Mouse (Mus musculus) B cell, adult 62 days (primary cell): ENCODE results near the gene Abcg5. TPM values are rescaled to one million over a fixed set of nuclear protein-coding genes. Genes with fewer than 3 reads are reported as not detected.

Experiments
- total RNA-seq: library from RNA; stranded (reverse); gene quantifications from 4 replicates; pipeline ENCODE4 v1.2.4, GENCODE M21; 2023

The Abcg5 gene
- total RNA-seq: not detected in 4 replicates

GRCm38 (mm10) chr17:84682734-84683717 is at the start of gene Abcg5:
TSS of gene Abcg5 (minus strand) at chr17:84683011.

GRCm38 (mm10) chr17:84675951-84676366 is 6.9 kb downstream of the Abcg5 start, which contains the start of gene Abcg8:
TSS of gene Abcg8 (plus strand) at chr17:84676302.

DNA sequence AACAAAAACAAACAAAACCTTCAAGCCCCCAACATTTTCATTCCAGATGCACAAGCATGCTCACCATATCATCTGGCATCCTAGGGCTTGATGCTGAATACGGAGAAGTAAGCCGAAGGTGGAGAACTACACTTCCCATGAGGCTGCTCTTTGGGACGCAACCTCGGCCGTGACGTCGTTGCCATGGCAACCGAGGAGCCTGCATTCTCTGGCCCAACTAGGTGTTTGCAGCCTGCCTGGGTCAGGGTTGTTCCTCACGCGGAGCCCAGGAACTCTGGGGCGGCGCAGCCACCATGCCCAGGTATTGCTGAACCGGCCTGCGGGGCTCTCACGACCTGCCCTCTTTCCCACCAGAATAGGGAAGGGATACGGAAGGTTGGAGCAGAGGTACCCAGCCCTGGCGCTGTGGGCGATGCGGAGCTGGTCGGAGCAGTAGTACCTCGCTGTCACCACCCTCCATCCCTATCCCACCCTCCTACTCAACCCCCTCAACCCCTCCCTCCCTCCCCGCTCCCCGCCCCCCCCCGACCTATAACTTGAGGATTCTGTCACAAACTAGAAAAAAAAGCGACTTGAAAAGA is 56.4 kb downstream of the Abcg5 start, which contains the start of gene Dync2li1:
Gene Dync2li1 (plus strand): TSS at position 221 of the 581 bp plus-strand sequence.

Other genes starting within 250 kb of the Abcg5 start
- 45.8 to 58.5 TPM (median 51.6 TPM) in 4 replicates for gene Thada, start 216.8 kb downstream of the Abcg5 start, total RNA-seq
- gene Plekhh2, start 171.1 kb downstream of the Abcg5 start, total RNA-seq: not detected in 4 replicates
- 0.42 to 1.0 TPM (median 0.97 TPM) in 3 of 4 replicates, not detected in the other for gene Dync2li1, start 56.5 kb downstream of the Abcg5 start, total RNA-seq
- not detected in 4 replicates for gene Abcg8, start 6.7 kb downstream of the Abcg5 start, total RNA-seq
- 51.2 to 56.1 TPM (median 53.2 TPM) in 4 replicates for gene Lrpprc, start 107.8 kb upstream of the Abcg5 start, total RNA-seq